Mouse (Mus musculus): ENCODE measurements at regions not wholly inside any gene's neighbourhood (a gene's known extent, or its start where the extent isn't known, plus 50 kb on each side); places are given as distances from the start of the nearest gene placed in this dataset.

DNA sequence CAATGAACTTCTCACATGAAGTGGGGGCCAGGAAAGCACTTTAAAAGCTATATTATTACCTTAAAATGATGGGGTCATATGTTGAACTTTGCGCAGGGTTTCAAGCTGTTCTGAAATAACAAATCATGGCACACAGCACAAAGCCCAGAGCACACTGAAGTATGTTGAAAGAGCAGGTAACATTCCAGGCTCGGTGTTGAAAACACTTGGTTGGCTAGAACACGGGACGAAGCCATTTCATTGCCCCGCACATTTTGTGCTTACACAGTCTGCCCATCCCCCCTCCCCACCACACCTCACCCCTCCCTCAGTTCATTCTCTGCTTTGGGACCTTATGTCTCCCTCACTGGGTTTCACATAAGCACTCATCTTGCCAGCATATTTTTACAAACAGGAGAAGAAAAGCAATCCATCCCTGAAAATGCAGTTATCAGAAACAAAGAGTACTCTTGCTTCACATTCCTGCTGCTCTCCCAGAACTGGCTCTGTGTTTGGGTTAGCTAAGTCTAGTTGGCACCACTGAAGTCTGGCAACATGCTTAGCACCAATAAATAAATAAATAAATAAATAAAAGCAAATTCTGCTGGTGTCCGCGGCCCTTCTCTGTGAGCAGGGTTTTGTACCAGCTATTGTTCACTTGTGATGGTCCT, 284.7 kb downstream of the Wdr11 start:
- TF ChIP-seq CTCF (IDR thresholded peaks at IDR 0.05; ENCODE audit: borderline replicate concordance, insufficient read depth, low read depth, low read length) (no peak), POLR2A (IDR thresholded peaks at IDR 0.05; ENCODE audit: borderline replicate concordance, insufficient read depth, low read length) (no peak)
